Mouse (Mus musculus) midbrain, embryonic 10.5 days (tissue): ENCODE measurements around the gene Atp2a1. TPM values are rescaled to one million over a fixed set of nuclear protein-coding genes. Genes with fewer than 3 reads are reported as not detected.

ENCODE experiments used
- polyA plus RNA-seq: library from polyadenylated mRNA; unstranded; fragments of >200 nt; fragmentation: Nextera tagmentation; extraction: Ambion mirVana; gene quantifications from 2 replicates; pipeline ENCODE4 v1.2.1, GENCODE M21; 2016

Atp2a1 gene
- polyA plus RNA-seq, 1 experiment from 2014 or later: 0.28 TPM

Other genes with a start within 250 kb of the Atp2a1 start
- 91.5 and 129 TPM in 2 replicates for gene Sbk1, start 190.5 kb downstream of the Atp2a1 start, polyA plus RNA-seq
- 1.6 and 2.6 TPM in 2 replicates for gene Lat, start 93.5 kb downstream of the Atp2a1 start, polyA plus RNA-seq
- 67.6 and 68.9 TPM in 2 replicates for gene Spns1, start 85.7 kb downstream of the Atp2a1 start, polyA plus RNA-seq
- 2.6 and 2.8 TPM in 2 replicates for gene Nfatc2ip, start 66.4 kb downstream of the Atp2a1 start, polyA plus RNA-seq
- 0.07 and 0.16 TPM in 2 replicates for gene Cd19, start 48.2 kb downstream of the Atp2a1 start, polyA plus RNA-seq
- 26.6 and 27.0 TPM in 2 replicates for gene Rabep2, start 34.3 kb downstream of the Atp2a1 start, polyA plus RNA-seq
- 54.1 and 58.7 TPM in 2 replicates for gene Sh2b1, start 12.3 kb upstream of the Atp2a1 start, polyA plus RNA-seq
- 161 and 178 TPM in 2 replicates for gene Tufm, start 24.3 kb upstream of the Atp2a1 start, polyA plus RNA-seq
- 44.8 and 50.2 TPM in 2 replicates for gene Atxn2l, start 40.3 kb upstream of the Atp2a1 start, polyA plus RNA-seq
- gene Eif3c, start 103.3 kb upstream of the Atp2a1 start, polyA plus RNA-seq: 206 and 215 TPM in 2 replicates
- gene Apobr, start 121.8 kb upstream of the Atp2a1 start, polyA plus RNA-seq: 0.41 and 0.58 TPM in 2 replicates
- gene Cln3, start 122.7 kb upstream of the Atp2a1 start, polyA plus RNA-seq: 23.8 and 32.3 TPM in 2 replicates
- not detected in 2 replicates for gene Il27, start 131.8 kb upstream of the Atp2a1 start, polyA plus RNA-seq
- 1.6 and 3.1 TPM in 2 replicates for gene Nupr1, start 167.8 kb upstream of the Atp2a1 start, polyA plus RNA-seq
- 61.9 and 63.5 TPM in 2 replicates for gene Sgf29, start 186.2 kb upstream of the Atp2a1 start, polyA plus RNA-seq
- gene Sult1a1, start 213.3 kb upstream of the Atp2a1 start, polyA plus RNA-seq: 0.29 TPM in 1 of 2 replicates, not detected in the other
- gene Bola2, start 232.3 kb upstream of the Atp2a1 start, polyA plus RNA-seq: 186 and 216 TPM in 2 replicates
- 14.1 and 15.5 TPM in 2 replicates for gene Slx1b, start 232.7 kb upstream of the Atp2a1 start, polyA plus RNA-seq
- 42.7 and 50.1 TPM in 2 replicates for gene Coro1a, start 244.7 kb upstream of the Atp2a1 start, polyA plus RNA-seq